Mouse (Mus musculus): ENCODE measurements around the gene Cnfn.
"Not testable (repeated sequence)": the region's sequence is repeated elsewhere in the genome, so short reads cannot be mapped to it uniquely, and the experiment has no call there.

Cnfn gene

GRCm38 (mm10) chr7:25363151-25363550 is 6.4 kb downstream of the Cnfn start:
- DNase-seq = peak; percentile 78

- DNase-seq = no peak
Observed at GRCm38 (mm10) chr7:25358721-25359206, 10.8 kb downstream of the Cnfn start.

- no peak for DNase-seq
Observed at GRCm38 (mm10) chr7:25348861-25349260, 20.7 kb downstream of the Cnfn start.

GRCm38 (mm10) chr7:25341000-25341784 is 28.3 kb downstream of the Cnfn start:
- DNase-seq = no peak

- no peak for DNase-seq
Observed at GRCm38 (mm10) chr7:25339329-25339728, 30.2 kb downstream of the Cnfn start.

- no peak for DNase-seq
Observed at GRCm38 (mm10) chr7:25334472-25334871, 35.1 kb downstream of the Cnfn start.

- peak; percentile 65 for DNase-seq
Observed at GRCm38 (mm10) chr7:25333596-25334307, 35.8 kb downstream of the Cnfn start.

- no peak for DNase-seq
Observed at GRCm38 (mm10) chr7:25326233-25326632, 43.3 kb downstream of the Cnfn start.

- not testable (repeated sequence) for DNase-seq
Observed at GRCm38 (mm10) chr7:25325431-25325830, 44.1 kb downstream of the Cnfn start.

GRCm38 (mm10) chr7:25323219-25323618 is 46.3 kb downstream of the Cnfn start:
- DNase-seq = no peak

- DNase-seq = no peak
Observed at GRCm38 (mm10) chr7:25322058-25322484, 47.5 kb downstream of the Cnfn start.

Measured in cerebellum, adult 11 months (tissue).